Mouse (Mus musculus): ENCODE results near the gene Lrrc25. TPM values are rescaled to one million over a fixed set of nuclear protein-coding genes. Genes with fewer than 3 reads are reported as not detected.
A peak's percentile ranks its signal among the peaks of the same experiment; 100 is the strongest.

The Lrrc25 gene
- polyA plus RNA-seq, 1 experiment from 2014 or later: 0.97 TPM

GRCm38 (mm10) chr8:70645501-70646224 is 29.7 kb downstream of the Lrrc25 start:
- Histone ChIP-seq H3K4me2 (replicated peaks; ENCODE audit: low read depth, low read length) (no peak overlapping the region), H3K9me3 (ENCODE audit: control insufficient read depth, low read length) (no peaks in the 10 kb centered on the region), H3K27me3 (ENCODE audit: control insufficient read depth, insufficient read depth, low read length) (no peaks in the 10 kb centered on the region), H3K9ac (ENCODE audit: low read depth, low read length) (no peak overlapping the region), H3K4me1 (replicated peaks; ENCODE audit: control insufficient read depth, insufficient read depth, low read length) (peaks cover 11% of the 10 kb centered on the region; the same call in 1 of the 2 replicates), H3K4me3 (ENCODE audit: low read depth, low read length) (no peak overlapping the region), H3K36me3 (ENCODE audit: control insufficient read depth, insufficient read depth, low read length) (peaks cover 7% of the 10 kb centered on the region; the same call in 1 of the 2 replicates), H3K27ac (ENCODE audit: low read depth, low read length) (no peak overlapping the region)
- 63% methylated on average over 17 of the region's 17 CpGs for WGBS
- no peak for ATAC-seq (ENCODE audit: low FRiP score)
- DNase-seq (ENCODE audit: low spot score): no peak

- DNase-seq (ENCODE audit: low spot score) (no peak), ATAC-seq (ENCODE audit: low FRiP score) (no peak)
- no peak overlapping the region for H3K9ac ChIP-seq (ENCODE audit: low read depth, low read length)
- no peaks in the 10 kb centered on the region for H3K27me3 ChIP-seq (ENCODE audit: control insufficient read depth, insufficient read depth, low read length)
- H3K9me3 ChIP-seq (ENCODE audit: control insufficient read depth, low read length): no peaks in the 10 kb centered on the region
- no peak overlapping the region for H3K4me2 ChIP-seq (replicated peaks; ENCODE audit: low read depth, low read length)
- no peak overlapping the region for H3K27ac ChIP-seq (ENCODE audit: low read depth, low read length)
- 69% methylated on average over 6 of the region's 6 CpGs for WGBS
- H3K4me3 ChIP-seq (ENCODE audit: low read depth, low read length): no peak overlapping the region
- peaks cover 7% of the 10 kb centered on the region; the same call in 1 of the 2 replicates for H3K36me3 ChIP-seq (ENCODE audit: control insufficient read depth, insufficient read depth, low read length)
- H3K4me1 ChIP-seq (replicated peaks; ENCODE audit: control insufficient read depth, insufficient read depth, low read length): peaks cover 11% of the 10 kb centered on the region; the same call in 1 of the 2 replicates
Measured at GRCm38 (mm10) chr8:70646369-70646768, 30.4 kb downstream of the Lrrc25 start.

GRCm38 (mm10) chr8:70646775-70647174 is 30.8 kb downstream of the Lrrc25 start:
- ATAC-seq (ENCODE audit: low FRiP score): peak; percentile 1; the same call in 1 of the 2 replicates
- peak overlapping the region; percentile 78; the same call in 1 of the 2 replicates for H3K27ac ChIP-seq (ENCODE audit: low read depth, low read length)
- H3K27me3 ChIP-seq (ENCODE audit: control insufficient read depth, insufficient read depth, low read length): no peaks in the 10 kb centered on the region
- no peak overlapping the region for H3K9ac ChIP-seq (ENCODE audit: low read depth, low read length)
- H3K4me2 ChIP-seq (replicated peaks; ENCODE audit: low read depth, low read length): no peak overlapping the region
- no peak overlapping the region for H3K4me3 ChIP-seq (ENCODE audit: low read depth, low read length)
- H3K9me3 ChIP-seq (ENCODE audit: control insufficient read depth, low read length): no peaks in the 10 kb centered on the region
- peaks cover 7% of the 10 kb centered on the region; the same call in 1 of the 2 replicates for H3K36me3 ChIP-seq (ENCODE audit: control insufficient read depth, insufficient read depth, low read length)
- peaks cover 11% of the 10 kb centered on the region; the same call in 1 of the 2 replicates for H3K4me1 ChIP-seq (replicated peaks; ENCODE audit: control insufficient read depth, insufficient read depth, low read length)
- DNase-seq (ENCODE audit: low spot score): no peak

- peak overlapping the region; percentile 78 for H3K27ac ChIP-seq (ENCODE audit: low read depth, low read length)
- H3K9me3 ChIP-seq (ENCODE audit: control insufficient read depth, low read length): no peaks in the 10 kb centered on the region
- H3K9ac ChIP-seq (ENCODE audit: low read depth, low read length): peak overlapping the region; percentile 8; the same call in 1 of the 2 replicates
- H3K27me3 ChIP-seq (ENCODE audit: control insufficient read depth, insufficient read depth, low read length): no peaks in the 10 kb centered on the region
- no peak overlapping the region for H3K4me2 ChIP-seq (replicated peaks; ENCODE audit: low read depth, low read length)
- H3K4me1 ChIP-seq (replicated peaks; ENCODE audit: control insufficient read depth, insufficient read depth, low read length): peaks cover 11% of the 10 kb centered on the region; the same call in 1 of the 2 replicates
- H3K4me3 ChIP-seq (ENCODE audit: low read depth, low read length): no peak overlapping the region
- ATAC-seq (ENCODE audit: low FRiP score) (peak; percentile 59), DNase-seq (ENCODE audit: low spot score) (peak; percentile 63)
- 46% methylated on average over 8 of the region's 8 CpGs for WGBS
- H3K36me3 ChIP-seq (ENCODE audit: control insufficient read depth, insufficient read depth, low read length): peaks cover 7% of the 10 kb centered on the region; the same call in 1 of the 2 replicates
Measured at GRCm38 (mm10) chr8:70647343-70648163, 31.6 kb downstream of the Lrrc25 start.

GRCm38 (mm10) chr8:70648164-70648442 is 32.1 kb downstream of the Lrrc25 start:
- no peak overlapping the region for H3K4me2 ChIP-seq (replicated peaks; ENCODE audit: low read depth, low read length)
- ATAC-seq (ENCODE audit: low FRiP score) (no peak), DNase-seq (ENCODE audit: low spot score) (no peak)
- peaks cover 11% of the 10 kb centered on the region; the same call in 1 of the 2 replicates for H3K4me1 ChIP-seq (replicated peaks; ENCODE audit: control insufficient read depth, insufficient read depth, low read length)
- no peak overlapping the region for H3K9ac ChIP-seq (ENCODE audit: low read depth, low read length)
- peak overlapping the region; percentile 78 for H3K27ac ChIP-seq (ENCODE audit: low read depth, low read length)
- H3K36me3 ChIP-seq (ENCODE audit: control insufficient read depth, insufficient read depth, low read length): peaks cover 7% of the 10 kb centered on the region; the same call in 1 of the 2 replicates
- no peaks in the 10 kb centered on the region for H3K9me3 ChIP-seq (ENCODE audit: control insufficient read depth, low read length)
- 10% methylated on average over 1 of the region's 1 CpGs for WGBS
- H3K4me3 ChIP-seq (ENCODE audit: low read depth, low read length): no peak overlapping the region
- no peaks in the 10 kb centered on the region for H3K27me3 ChIP-seq (ENCODE audit: control insufficient read depth, insufficient read depth, low read length)

- Histone ChIP-seq H3K36me3 (ENCODE audit: control insufficient read depth, insufficient read depth, low read length) (peaks cover 7% of the 10 kb centered on the region; the same call in 1 of the 2 replicates), H3K4me3 (ENCODE audit: low read depth, low read length) (no peak overlapping the region), H3K9ac (ENCODE audit: low read depth, low read length) (no peak overlapping the region), H3K27me3 (ENCODE audit: control insufficient read depth, insufficient read depth, low read length) (no peaks in the 10 kb centered on the region), H3K9me3 (ENCODE audit: control insufficient read depth, low read length) (no peaks in the 10 kb centered on the region), H3K4me2 (replicated peaks; ENCODE audit: low read depth, low read length) (no peak overlapping the region), H3K27ac (ENCODE audit: low read depth, low read length) (peak overlapping the region; percentile 30), H3K4me1 (replicated peaks; ENCODE audit: control insufficient read depth, insufficient read depth, low read length) (peaks cover 11% of the 10 kb centered on the region)
- DNase-seq (ENCODE audit: low spot score) (no peak), ATAC-seq (ENCODE audit: low FRiP score) (no peak)
- WGBS: 68% methylated on average over 3 of the region's 3 CpGs
Measured at GRCm38 (mm10) chr8:70648921-70649320, 33.0 kb downstream of the Lrrc25 start.

- no peaks in the 10 kb centered on the region for H3K27me3 ChIP-seq (ENCODE audit: control insufficient read depth, insufficient read depth, low read length)
- WGBS: 77% methylated on average over 4 of the region's 4 CpGs
- peak overlapping the region; percentile 30 for H3K27ac ChIP-seq (ENCODE audit: low read depth, low read length)
- no peak overlapping the region for H3K9ac ChIP-seq (ENCODE audit: low read depth, low read length)
- no peak overlapping the region for H3K4me3 ChIP-seq (ENCODE audit: low read depth, low read length)
- DNase-seq (ENCODE audit: low spot score): no peak
- peak; percentile 30; the same call in 1 of the 2 replicates for ATAC-seq (ENCODE audit: low FRiP score)
- H3K9me3 ChIP-seq (ENCODE audit: control insufficient read depth, low read length): no peaks in the 10 kb centered on the region
- peaks cover 11% of the 10 kb centered on the region for H3K4me1 ChIP-seq (replicated peaks; ENCODE audit: control insufficient read depth, insufficient read depth, low read length)
- H3K4me2 ChIP-seq (replicated peaks; ENCODE audit: low read depth, low read length): no peak overlapping the region
- H3K36me3 ChIP-seq (ENCODE audit: control insufficient read depth, insufficient read depth, low read length): peaks cover 10% of the 10 kb centered on the region; the same call in 1 of the 2 replicates
Measured at GRCm38 (mm10) chr8:70649324-70649723, 33.4 kb downstream of the Lrrc25 start.

GRCm38 (mm10) chr8:70650351-70650750 is 34.4 kb downstream of the Lrrc25 start:
- Histone ChIP-seq H3K27ac (ENCODE audit: low read depth, low read length) (no peak overlapping the region), H3K4me3 (ENCODE audit: low read depth, low read length) (no peak overlapping the region), H3K9ac (ENCODE audit: low read depth, low read length) (no peak overlapping the region), H3K9me3 (ENCODE audit: control insufficient read depth, low read length) (no peaks in the 10 kb centered on the region), H3K36me3 (ENCODE audit: control insufficient read depth, insufficient read depth, low read length) (peaks cover 15% of the 10 kb centered on the region; the same call in 1 of the 2 replicates), H3K4me2 (replicated peaks; ENCODE audit: low read depth, low read length) (no peak overlapping the region), H3K27me3 (ENCODE audit: control insufficient read depth, insufficient read depth, low read length) (no peaks in the 10 kb centered on the region), H3K4me1 (replicated peaks; ENCODE audit: control insufficient read depth, insufficient read depth, low read length) (peaks cover 14% of the 10 kb centered on the region)
- DNase-seq (ENCODE audit: low spot score) (no peak), ATAC-seq (ENCODE audit: low FRiP score) (no peak)
- WGBS: 97% methylated on average over 17 of the region's 17 CpGs

Measured in hindbrain, embryonic 11.5 days (tissue).